Mouse (Mus musculus) megakaryocyte, embryonic 14.5 days (primary cell): ENCODE measurements at regions not wholly inside any gene's neighbourhood (a gene's known extent, or its start where the extent isn't known, plus 50 kb on each side); places are given as distances from the start of the nearest gene placed in this dataset.

Experiments
- FLI1 ChIP-seq: IDR thresholded peaks from 2 replicates; pipeline ENCODE4 v1.6.1; 2012; ENCODE audit warnings: low read length, inconsistent platforms, mixed read lengths
- GATA1 ChIP-seq: IDR thresholded peaks from 3 replicates; pipeline ENCODE4 v1.6.1; 2012; ENCODE audit warnings: mixed read lengths, low read length, inconsistent platforms, borderline replicate concordance

DNA sequence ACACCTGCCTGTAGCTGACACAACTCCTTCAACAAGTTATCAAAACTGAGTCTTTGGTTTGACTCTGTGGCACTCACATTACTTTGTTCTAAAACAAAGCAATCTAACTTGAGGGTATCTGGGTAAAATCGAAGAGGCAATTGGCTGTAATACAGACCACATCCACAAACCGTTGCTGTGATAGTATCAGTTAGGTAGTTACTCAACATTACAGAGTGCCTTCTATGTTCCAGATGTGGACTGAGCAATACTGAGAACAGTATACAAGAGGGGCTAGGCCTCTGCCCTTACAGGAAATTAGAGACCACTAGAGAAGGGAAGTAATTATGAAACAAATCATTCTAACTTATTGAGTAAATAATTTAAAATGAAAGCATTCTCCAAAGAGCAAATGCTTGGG, 300.5 kb downstream of the Gm10295 start:
- TF ChIP-seq GATA1, result no peak
- TF ChIP-seq FLI1, result no peak
